Mouse (Mus musculus): ENCODE results near the gene Kif19a.

DNA sequence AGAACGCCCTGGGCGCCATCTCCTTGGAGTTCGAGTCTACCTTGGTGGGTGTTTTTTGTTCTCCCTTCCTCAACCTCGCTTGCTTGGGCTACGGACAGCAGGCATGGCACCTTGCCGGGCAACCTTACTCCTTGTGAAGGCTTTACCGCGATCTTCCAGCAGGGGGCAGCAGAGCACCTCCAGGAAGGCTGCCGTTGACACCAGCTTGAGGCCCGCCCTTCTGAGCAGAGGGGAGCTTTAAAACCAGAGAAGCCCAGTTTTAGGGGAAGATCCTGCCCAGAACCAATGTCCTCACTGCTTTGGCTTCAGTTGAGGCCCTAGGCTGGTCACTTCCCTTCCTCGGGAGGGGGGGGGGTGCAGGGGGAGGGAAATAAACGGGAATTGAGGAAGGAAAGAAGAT, 20.1 kb upstream of the Kif19a start:
- TF ChIP-seq POLR2A (IDR thresholded peaks at IDR 0.05; ENCODE audit: low read depth, low read length) (no peak), CTCF (IDR thresholded peaks at IDR 0.05; ENCODE audit: borderline replicate concordance, insufficient read depth, low read length) (peak; percentile 97)
